Mouse (Mus musculus): Measurements from ENCODE around the gene Sec24b. TPM values are rescaled to one million over a fixed set of nuclear protein-coding genes. Genes with fewer than 3 reads are reported as not detected.

The Sec24b gene
- polyA plus RNA-seq, 1 experiment from 2014 or later: 25.3 TPM

GRCm38 (mm10) chr3:130079794-130080193 lies 18.4 kb upstream of the Sec24b start:
- Histone ChIP-seq H3K4me2 (no peak overlapping the region), H3K27me3 (replicated peaks) (0 out of 2 replicates have a peak, but pooled peaks cover 17% of the 10 kb centered on the region), H3K4me1 (no peaks in the 10 kb centered on the region), H3K9ac (no peak overlapping the region), H3K9me3 (no peaks in the 10 kb centered on the region), H3K4me3 (no peak overlapping the region), H3K27ac (replicated peaks) (no peak overlapping the region), H3K36me3 (no peaks in the 10 kb centered on the region)
- 10% methylated on average over 1 of the region's 1 CpGs for WGBS
- ATAC-seq (ENCODE audit: extremely low read depth, insufficient number of reproducible peaks, low FRiP score, low TSS enrichment): no peak

DNA sequence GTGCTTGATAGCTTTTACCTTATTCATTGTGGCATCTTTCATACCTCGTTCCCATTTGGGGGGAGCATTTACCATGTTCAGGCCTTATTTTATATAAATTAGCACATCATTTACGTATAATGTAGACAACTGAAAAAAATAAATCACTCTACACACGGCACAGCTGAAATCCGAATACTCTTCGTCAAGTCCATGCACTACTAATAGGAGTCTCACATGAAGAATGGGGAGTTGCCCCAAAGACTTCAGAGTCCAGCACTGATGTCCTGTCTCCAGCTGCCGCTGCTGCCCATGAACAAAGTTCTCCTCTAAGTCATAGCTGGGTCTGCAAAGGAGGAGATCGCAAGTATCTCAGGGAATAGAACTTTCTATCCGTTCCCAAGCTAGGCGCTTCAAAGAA lies 15.9 kb upstream of the Sec24b start:
- Histone ChIP-seq H3K27me3 (replicated peaks) (0 out of 2 replicates have a peak, but pooled peaks cover 11% of the 10 kb centered on the region), H3K4me2 (no peak overlapping the region), H3K4me1 (no peaks in the 10 kb centered on the region), H3K9ac (no peak overlapping the region), H3K36me3 (no peaks in the 10 kb centered on the region), H3K4me3 (no peak overlapping the region), H3K9me3 (no peaks in the 10 kb centered on the region), H3K27ac (replicated peaks) (no peak overlapping the region)
- 84% methylated on average over 9 of the region's 9 CpGs for WGBS
- ATAC-seq (ENCODE audit: extremely low read depth, insufficient number of reproducible peaks, low FRiP score, low TSS enrichment): no peak

DNA sequence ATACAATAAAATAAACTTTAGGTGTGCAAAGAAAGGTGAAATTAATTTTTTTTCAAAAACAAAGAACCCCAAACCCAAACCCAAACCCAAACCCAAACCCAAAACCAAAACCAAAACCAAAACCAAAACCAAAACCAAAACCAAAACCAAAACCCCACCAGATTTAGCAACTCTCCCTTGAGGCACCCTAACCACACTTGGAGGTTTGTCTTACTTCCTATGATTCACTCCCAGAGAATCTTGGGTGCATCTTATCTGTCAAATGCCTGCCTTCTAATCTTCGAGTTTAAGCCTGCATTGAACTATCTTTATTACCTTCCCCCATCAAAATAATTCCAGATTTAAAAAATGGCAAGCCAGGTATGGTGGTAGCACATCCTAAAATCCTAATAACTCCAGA lies 14.4 kb upstream of the Sec24b start:
- Histone ChIP-seq H3K9ac (no peak overlapping the region), H3K36me3 (no peaks in the 10 kb centered on the region), H3K9me3 (no peaks in the 10 kb centered on the region), H3K4me3 (no peak overlapping the region), H3K4me2 (no peak overlapping the region), H3K4me1 (no peaks in the 10 kb centered on the region), H3K27me3 (replicated peaks) (0 out of 2 replicates have a peak, but pooled peaks cover 2% of the 10 kb centered on the region), H3K27ac (replicated peaks) (no peak overlapping the region)
- 51% methylated on average over 1 of the region's 1 CpGs for WGBS
- no peak for ATAC-seq (ENCODE audit: extremely low read depth, insufficient number of reproducible peaks, low FRiP score, low TSS enrichment)

DNA sequence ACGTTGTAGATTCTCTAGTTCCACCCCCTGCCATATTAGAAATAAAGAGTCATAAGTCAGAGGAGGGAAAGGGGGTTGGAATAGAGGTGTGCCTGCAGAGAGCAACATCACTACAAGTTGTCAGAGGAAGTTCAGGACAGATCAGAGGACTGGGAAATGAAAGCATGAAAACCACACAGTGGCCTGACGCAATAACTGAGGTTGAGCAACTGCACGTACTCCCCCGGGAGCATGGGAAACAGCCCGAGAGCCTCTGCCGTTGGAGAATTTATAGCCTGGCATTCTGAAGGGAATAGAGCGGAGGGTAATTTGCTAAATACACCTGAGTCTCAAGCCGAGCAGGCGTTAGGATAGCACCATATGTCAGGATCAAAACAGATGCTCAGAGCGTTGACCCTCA lies 11.7 kb upstream of the Sec24b start:
- Histone ChIP-seq H3K9me3 (no peaks in the 10 kb centered on the region), H3K4me2 (no peak overlapping the region), H3K27ac (replicated peaks) (no peak overlapping the region), H3K4me1 (no peaks in the 10 kb centered on the region), H3K9ac (no peak overlapping the region), H3K36me3 (no peaks in the 10 kb centered on the region), H3K27me3 (replicated peaks) (no peaks in the 10 kb centered on the region), H3K4me3 (no peak overlapping the region)
- ATAC-seq (ENCODE audit: extremely low read depth, insufficient number of reproducible peaks, low FRiP score, low TSS enrichment): no peak
- WGBS: 67% methylated on average over 10 of the region's 10 CpGs

DNA sequence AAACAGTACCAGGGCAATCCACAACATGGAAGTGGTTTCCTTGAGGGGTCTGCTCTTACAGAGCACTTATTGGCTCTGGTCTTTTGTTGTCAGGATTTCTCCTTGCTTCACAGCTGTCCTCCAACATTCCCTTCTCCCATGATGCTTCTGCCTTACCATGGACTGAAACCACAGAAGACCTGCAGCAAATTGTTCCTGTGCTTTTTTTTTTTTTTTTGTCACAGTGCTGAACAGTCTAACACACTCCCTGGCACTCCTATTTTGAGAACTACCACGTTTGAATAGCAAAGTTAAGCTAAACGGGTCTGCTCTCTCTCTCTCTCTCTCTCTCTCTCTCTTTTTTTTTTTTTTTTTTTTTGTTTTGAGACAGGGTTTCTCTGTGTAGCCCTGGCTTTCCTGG lies 10.6 kb upstream of the Sec24b start:
- Histone ChIP-seq H3K36me3 (no peaks in the 10 kb centered on the region), H3K4me1 (no peaks in the 10 kb centered on the region), H3K9me3 (no peaks in the 10 kb centered on the region), H3K4me3 (no peak overlapping the region), H3K9ac (no peak overlapping the region), H3K27ac (replicated peaks) (no peak overlapping the region), H3K27me3 (replicated peaks) (no peaks in the 10 kb centered on the region), H3K4me2 (no peak overlapping the region)
- ATAC-seq (ENCODE audit: extremely low read depth, insufficient number of reproducible peaks, low FRiP score, low TSS enrichment): no peak
- WGBS: 39% methylated on average over 2 of the region's 2 CpGs

GRCm38 (mm10) chr3:130060396-130061029 lies 840 bp downstream of the Sec24b start:
- peak overlapping the region; percentile 90 for H3K4me2 ChIP-seq
- H3K9me3 ChIP-seq: no peaks in the 10 kb centered on the region
- peaks cover 54% of the 10 kb centered on the region for H3K4me1 ChIP-seq
- peaks cover 8% of the 10 kb centered on the region for H3K36me3 ChIP-seq
- H3K9ac ChIP-seq: peak overlapping the region; percentile 99
- peak; percentile 91 for ATAC-seq (ENCODE audit: extremely low read depth, insufficient number of reproducible peaks, low FRiP score, low TSS enrichment)
- peak overlapping the region; percentile 96 for H3K4me3 ChIP-seq
- no peaks in the 10 kb centered on the region for H3K27me3 ChIP-seq (replicated peaks)
- WGBS: under 1% methylated on average over 58 of the region's 92 CpGs
- peak overlapping the region; percentile 99 for H3K27ac ChIP-seq (replicated peaks)

- under 1% methylated on average over 35 of the region's 42 CpGs for WGBS
- no peak for ATAC-seq (ENCODE audit: extremely low read depth, insufficient number of reproducible peaks, low FRiP score, low TSS enrichment)
Observed at GRCm38 (mm10) chr3:130059805-130060395, 1.5 kb downstream of the Sec24b start.

GRCm38 (mm10) chr3:130058488-130058887 lies 2.9 kb downstream of the Sec24b start:
- 47% methylated on average over 2 of the region's 2 CpGs for WGBS
- H3K36me3 ChIP-seq: peaks cover 8% of the 10 kb centered on the region
- peak overlapping the region; percentile 76 for H3K27ac ChIP-seq (replicated peaks)
- H3K27me3 ChIP-seq (replicated peaks): no peaks in the 10 kb centered on the region
- no peak for ATAC-seq (ENCODE audit: extremely low read depth, insufficient number of reproducible peaks, low FRiP score, low TSS enrichment)
- H3K4me3 ChIP-seq: peak overlapping the region; percentile 21; the same call in 1 of the 2 replicates
- peak overlapping the region; percentile 90 for H3K4me2 ChIP-seq
- H3K9me3 ChIP-seq: no peaks in the 10 kb centered on the region
- H3K4me1 ChIP-seq: peaks cover 74% of the 10 kb centered on the region
- peak overlapping the region; percentile 99 for H3K9ac ChIP-seq

More at GRCm38 (mm10) chr3:130059805-130060395, 1.5 kb downstream of the Sec24b start:
- Histone ChIP-seq H3K4me3 (peak overlapping the region; percentile 96), H3K4me1 (peaks cover 60% of the 10 kb centered on the region), H3K27me3 (replicated peaks) (no peaks in the 10 kb centered on the region), H3K27ac (replicated peaks) (peak overlapping the region; percentile 99), H3K9me3 (no peaks in the 10 kb centered on the region), H3K9ac (peak overlapping the region; percentile 99), H3K36me3 (peaks cover 8% of the 10 kb centered on the region), H3K4me2 (peak overlapping the region; percentile 90)

DNA sequence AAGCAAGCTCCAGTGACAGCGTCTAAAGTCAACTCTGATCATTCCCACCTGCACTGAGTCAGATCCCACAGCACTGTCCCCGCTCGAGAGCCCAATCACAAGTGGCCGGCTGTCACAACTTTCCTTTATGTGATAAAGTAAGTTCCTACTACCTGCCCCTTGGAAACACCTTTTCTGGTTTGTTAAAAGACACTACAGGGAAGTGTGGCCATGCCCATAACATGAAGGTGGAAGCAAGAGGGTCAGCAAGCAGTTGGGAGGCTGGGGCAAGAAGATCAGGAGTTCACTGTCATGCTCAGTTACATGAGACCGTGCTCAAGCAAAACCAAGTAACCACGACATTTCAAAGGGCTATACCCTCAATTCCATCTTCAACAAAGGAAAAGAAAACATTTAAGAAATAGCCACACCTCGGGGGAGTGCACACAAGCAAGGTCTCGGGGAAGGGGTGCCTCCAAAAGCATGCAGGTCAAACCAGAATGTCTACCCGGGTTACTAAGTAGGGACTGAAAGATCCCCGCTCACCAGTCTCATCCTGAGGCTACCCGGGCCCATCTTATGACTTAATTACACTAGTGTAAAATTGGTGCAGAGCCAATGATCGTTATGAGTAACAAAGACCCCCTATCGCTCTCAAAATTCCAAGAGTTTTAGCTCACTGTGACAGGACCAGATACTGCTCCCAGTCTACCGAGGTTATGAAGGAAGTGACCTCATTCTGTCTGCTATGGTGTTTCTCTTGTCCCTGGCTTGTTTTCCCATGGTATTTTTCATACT lies 3.6 kb downstream of the Sec24b start:
- peaks cover 8% of the 10 kb centered on the region for H3K36me3 ChIP-seq
- H3K4me2 ChIP-seq: peak overlapping the region; percentile 90
- H3K4me1 ChIP-seq: peaks cover 82% of the 10 kb centered on the region
- peak overlapping the region; percentile 14 for H3K4me3 ChIP-seq
- H3K27me3 ChIP-seq (replicated peaks): no peaks in the 10 kb centered on the region
- no peak for ATAC-seq (ENCODE audit: extremely low read depth, insufficient number of reproducible peaks, low FRiP score, low TSS enrichment)
- H3K9me3 ChIP-seq: no peaks in the 10 kb centered on the region
- WGBS: 55% methylated on average over 14 of the region's 14 CpGs
- peak overlapping the region; percentile 99 for H3K9ac ChIP-seq
- peak overlapping the region; percentile 76 for H3K27ac ChIP-seq (replicated peaks)

- H3K27ac ChIP-seq (replicated peaks): no peak overlapping the region
- no peak for ATAC-seq (ENCODE audit: extremely low read depth, insufficient number of reproducible peaks, low FRiP score, low TSS enrichment)
- peak overlapping the region; percentile 33; the same call in 1 of the 2 replicates for H3K9ac ChIP-seq
- no peaks in the 10 kb centered on the region for H3K27me3 ChIP-seq (replicated peaks)
- no peak overlapping the region for H3K4me2 ChIP-seq
- H3K36me3 ChIP-seq: peaks cover 8% of the 10 kb centered on the region
- no peak overlapping the region for H3K4me3 ChIP-seq
- WGBS: 74% methylated on average over 15 of the region's 15 CpGs
- peaks cover 79% of the 10 kb centered on the region for H3K4me1 ChIP-seq
- H3K9me3 ChIP-seq: no peaks in the 10 kb centered on the region
Observed at GRCm38 (mm10) chr3:130055416-130056385, 5.7 kb downstream of the Sec24b start.
